Mouse (Mus musculus) liver, postnatal 0 days (tissue): ENCODE measurements at regions not wholly inside any gene's neighbourhood (a gene's known extent, or its start where the extent isn't known, plus 50 kb on each side); places are given as distances from the start of the nearest gene placed in this dataset.
A peak's percentile ranks its signal among the peaks of the same experiment; 100 is the strongest.

Source experiments
- ATAC-seq: fragments of 200-750 bp; cut with Nextera tagmentation; 2 replicates; pipeline ENCODE4 v1.8.0; 2017; ENCODE audit warnings: mild to moderate bottlenecking, moderate library complexity
- DNase-seq: peaks from one replicate; pipeline ENCODE4 v3.0.0-alpha.2; 2016
- H3K27ac ChIP-seq: fragments of 300-500 bp; sonication (generic); 2 replicates; pipeline ENCODE4 v1.5.1; 2014; ENCODE audit warnings: antibody characterized with exemption, moderate library complexity, mild to moderate bottlenecking, low read depth
- H3K27me3 ChIP-seq: fragments of 300-500 bp; sonication (generic); 2 replicates; pipeline ENCODE4 v1.6.1; 2014; ENCODE audit warnings: low read length, control low read depth, mixed read lengths; ENCODE audit not compliant: insufficient read depth
- H3K36me3 ChIP-seq: fragments of 300-500 bp; sonication (generic); replicated peaks from 2 replicates; pipeline ENCODE4 v1.6.1; 2014; ENCODE audit warnings: mild to moderate bottlenecking, control low read depth, low read length, moderate library complexity, mixed read lengths; ENCODE audit not compliant: insufficient read depth
- H3K4me1 ChIP-seq: fragments of 300-500 bp; sonication (generic); 2 replicates; pipeline ENCODE4 v1.6.1; 2014; ENCODE audit warnings: antibody characterized with exemption, mild to moderate bottlenecking, control low read depth; ENCODE audit not compliant: insufficient read depth
- H3K4me2 ChIP-seq: fragments of 300-500 bp; sonication (generic); 2 replicates; pipeline ENCODE4 v1.6.1; 2014; ENCODE audit warnings: low read depth, mild to moderate bottlenecking, low read length, moderate library complexity, mixed read lengths
- H3K4me3 ChIP-seq: fragments of 300-500 bp; sonication (generic); 2 replicates; pipeline ENCODE4 v1.5.1; 2014; ENCODE audit warnings: low read depth, low read length
- H3K9ac ChIP-seq: fragments of 300-500 bp; sonication (generic); replicated peaks from 2 replicates; pipeline ENCODE4 v1.6.1; 2014; ENCODE audit warnings: mild to moderate bottlenecking, moderate library complexity
- H3K9me3 ChIP-seq: fragments of 300-500 bp; sonication (generic); 2 replicates; pipeline ENCODE4 v1.6.1; 2016; ENCODE audit warnings: mild to moderate bottlenecking, control low read depth, low read length, mixed read lengths
- CTCF ChIP-seq: sonication (generic); IDR thresholded peaks from 2 replicates; pipeline ENCODE4 v1.5.1; 2016; ENCODE audit warnings: antibody characterized with exemption, low read depth
- EP300 ChIP-seq: IDR thresholded peaks from 2 replicates; pipeline ENCODE4 v1.6.1; 2016; ENCODE audit warnings: antibody characterized with exemption, low read depth, mild to moderate bottlenecking
- WGBS: fragments of 180-500 bp; shearing (Covaris S2); extraction: QIAGEN DNeasy Blood & Tissue Kit; methylation state at CpG from one replicate; pipeline ENCODE4 v1.1.7; 2014; ENCODE audit not compliant: insufficient replicate concordance; 5-methylcytosine and 5-hydroxymethylcytosine counted together

DNA sequence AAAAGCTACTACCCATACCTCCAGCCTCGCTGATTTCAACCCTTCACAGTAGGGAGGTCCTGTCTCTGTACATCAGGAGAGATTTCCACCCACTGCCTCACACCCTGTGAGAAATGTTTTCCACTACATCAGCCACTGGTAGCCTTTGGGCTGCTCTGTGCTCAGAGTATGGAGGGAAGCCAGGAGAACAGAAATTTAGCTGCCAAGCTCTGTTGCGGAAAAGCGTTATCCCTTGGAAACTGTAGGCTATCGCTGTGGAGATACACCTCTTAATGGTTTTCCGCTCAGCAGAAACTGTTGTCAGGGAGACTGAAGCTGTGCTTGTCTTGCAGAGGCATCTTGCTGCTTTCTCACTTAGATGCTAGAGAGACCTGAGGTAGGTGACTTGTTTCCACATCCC is 138.9 kb downstream of the Sp3 start:
- Histone ChIP-seq H3K27me3 (no peaks in the 10 kb centered on the region), H3K4me2 (no peak overlapping the region), H3K27ac (no peak overlapping the region), H3K9me3 (no peaks in the 10 kb centered on the region), H3K4me1 (no peaks in the 10 kb centered on the region; the same call in 1 of the 2 replicates), H3K36me3 (no peaks in the 10 kb centered on the region), H3K4me3 (no peak overlapping the region), H3K9ac (no peak overlapping the region)
- TF ChIP-seq EP300, result no peak
- TF ChIP-seq CTCF, result no peak
- no peak for DNase-seq
- 84% methylated on average over 5 of the region's 5 CpGs for WGBS
- ATAC-seq, result no peak

DNA sequence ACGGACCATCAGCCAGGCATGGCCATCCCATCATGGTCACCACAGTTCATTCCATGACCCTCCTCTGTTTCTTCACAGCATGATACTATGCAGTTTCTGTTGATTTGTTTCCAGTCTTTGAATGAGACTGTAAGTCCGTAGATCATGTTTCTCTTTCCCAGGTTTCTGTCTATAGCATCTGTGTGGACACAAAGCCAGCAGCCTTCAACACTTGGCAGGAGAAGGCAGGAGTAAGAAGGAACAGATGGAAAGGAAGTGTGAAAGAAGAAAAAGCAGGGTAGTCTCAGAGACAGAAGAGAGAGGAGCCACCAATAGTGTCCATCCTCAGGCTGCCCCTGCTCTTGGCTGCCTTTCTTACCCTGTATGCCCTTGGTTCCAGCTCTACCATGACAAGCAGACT is 136.6 kb downstream of the Sp3 start:
- Histone ChIP-seq H3K27me3 (no peaks in the 10 kb centered on the region), H3K9ac (no peak overlapping the region), H3K4me3 (no peak overlapping the region), H3K36me3 (no peaks in the 10 kb centered on the region), H3K4me1 (no peaks in the 10 kb centered on the region), H3K9me3 (no peaks in the 10 kb centered on the region), H3K4me2 (no peak overlapping the region), H3K27ac (no peak overlapping the region)
- 85% methylated on average over 2 of the region's 2 CpGs for WGBS
- DNase-seq (no peak), ATAC-seq (no peak)
- TF ChIP-seq EP300 (no peak), CTCF (no peak)

DNA sequence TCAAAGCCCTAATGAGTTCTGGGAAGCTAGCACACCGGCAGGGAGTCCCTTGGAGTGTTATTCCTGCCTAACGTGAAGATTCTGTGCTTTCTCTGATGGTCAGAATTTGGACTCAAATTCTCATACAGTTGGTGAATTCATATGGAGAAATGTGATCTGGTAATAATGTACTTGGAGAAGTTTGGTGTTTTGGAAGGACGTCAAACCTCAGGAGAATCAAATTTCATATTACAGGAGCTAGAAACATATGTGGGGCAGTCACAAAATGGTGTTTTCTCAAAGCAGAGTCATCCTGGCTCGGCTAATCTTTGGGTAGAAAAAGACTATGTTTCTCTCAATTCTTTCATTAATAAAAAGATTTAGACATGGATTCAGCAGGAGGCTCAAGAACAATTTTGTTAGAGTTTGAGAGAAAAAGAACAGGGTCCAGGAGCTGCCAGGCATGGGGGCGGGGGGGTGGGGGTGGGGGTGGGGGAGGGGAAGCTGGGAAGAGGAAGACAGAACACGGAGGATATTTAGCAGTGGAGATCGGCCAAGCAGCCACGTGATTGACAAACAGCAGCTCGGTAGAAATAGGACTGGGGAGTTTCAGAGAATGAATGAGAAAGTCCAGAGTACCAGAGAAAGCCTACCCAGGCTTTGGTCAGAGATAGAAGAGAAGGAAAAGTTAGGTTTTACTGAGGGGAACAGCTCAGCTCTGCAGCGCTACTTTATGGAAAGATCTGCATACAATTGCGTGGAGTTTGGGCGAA is 130.6 kb downstream of the Sp3 start:
- H3K9me3 ChIP-seq, result no peaks in the 10 kb centered on the region
- no peaks in the 10 kb centered on the region for H3K36me3 ChIP-seq
- ATAC-seq, result no peak
- no peaks in the 10 kb centered on the region for H3K4me1 ChIP-seq
- TF ChIP-seq EP300, result no peak
- TF ChIP-seq CTCF, result no peak
- H3K9ac ChIP-seq, result no peak overlapping the region
- WGBS, result 44% methylated on average over 12 of the region's 12 CpGs
- H3K27me3 ChIP-seq, result no peaks in the 10 kb centered on the region
- no peak overlapping the region for H3K4me3 ChIP-seq
- DNase-seq, result no peak
- H3K27ac ChIP-seq, result no peak overlapping the region
- no peak overlapping the region; the same call in 1 of the 2 replicates for H3K4me2 ChIP-seq

DNA sequence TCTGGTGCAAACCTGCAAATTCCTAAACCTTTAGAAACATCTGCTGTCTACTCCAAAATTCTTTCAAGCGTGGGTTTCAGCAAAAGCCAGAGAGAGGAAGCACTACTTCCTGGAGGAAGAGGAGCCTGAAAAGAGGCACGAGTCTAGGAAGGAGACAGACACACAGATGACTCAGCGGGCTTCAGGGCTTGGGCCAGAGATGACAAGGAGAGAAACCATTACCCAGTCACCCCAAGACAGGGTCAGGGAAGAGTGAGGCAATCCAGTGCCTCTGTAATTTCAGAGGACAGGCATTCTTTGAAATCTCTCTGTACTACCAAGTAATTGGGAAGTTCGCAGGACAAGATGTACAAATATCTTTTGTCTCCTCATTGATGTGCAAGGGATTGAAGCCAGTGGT is 127.7 kb downstream of the Sp3 start:
- H3K4me1 ChIP-seq, result no peaks in the 10 kb centered on the region
- H3K9ac ChIP-seq, result no peak overlapping the region
- no peaks in the 10 kb centered on the region for H3K9me3 ChIP-seq
- DNase-seq (no peak), ATAC-seq (peak; percentile 35; the same call in 1 of the 2 replicates)
- H3K27ac ChIP-seq, result no peak overlapping the region
- TF ChIP-seq CTCF (no peak), EP300 (no peak)
- H3K27me3 ChIP-seq, result no peaks in the 10 kb centered on the region
- H3K36me3 ChIP-seq, result no peaks in the 10 kb centered on the region
- H3K4me2 ChIP-seq, result no peak overlapping the region
- H3K4me3 ChIP-seq, result no peak overlapping the region
- WGBS, result 35% methylated on average over 4 of the region's 4 CpGs

DNA sequence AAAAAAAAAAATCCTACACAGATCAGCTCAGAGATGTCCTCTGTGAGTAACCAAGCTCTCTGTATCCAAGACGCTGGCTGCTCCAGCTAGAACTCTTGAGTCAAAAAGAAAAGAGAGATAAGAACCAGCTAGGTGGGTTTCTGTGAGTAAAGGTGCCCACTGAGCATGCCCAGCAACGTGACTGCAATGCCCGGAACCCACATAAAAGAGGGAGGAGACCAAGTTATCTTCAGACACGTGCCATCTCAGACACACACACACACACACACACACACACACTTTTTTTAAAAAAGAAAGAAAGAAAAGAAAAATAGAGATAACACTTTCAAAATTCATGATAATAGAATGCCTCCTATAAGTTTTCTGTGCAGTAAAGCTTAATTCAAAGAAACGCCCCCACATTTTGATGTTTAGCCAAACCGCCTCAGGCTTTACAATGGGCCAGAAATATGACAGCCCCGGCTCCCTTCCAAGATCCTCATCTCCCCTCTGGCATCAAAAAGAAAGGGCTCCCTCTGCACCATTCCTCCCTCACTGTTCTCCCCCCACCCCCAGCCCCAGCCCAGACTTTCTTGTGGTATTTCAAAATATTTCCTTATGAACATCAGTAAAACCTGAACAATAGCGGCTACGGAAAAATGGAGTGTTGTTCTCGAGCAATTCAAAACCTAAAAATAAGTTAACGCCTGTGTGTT is 124.8 kb downstream of the Sp3 start:
- Histone ChIP-seq H3K4me2 (no peak overlapping the region), H3K4me1 (no peaks in the 10 kb centered on the region), H3K27me3 (no peaks in the 10 kb centered on the region), H3K27ac (no peak overlapping the region), H3K9ac (no peak overlapping the region), H3K9me3 (no peaks in the 10 kb centered on the region), H3K36me3 (no peaks in the 10 kb centered on the region), H3K4me3 (no peak overlapping the region)
- TF ChIP-seq CTCF, result no peak
- no peak for TF ChIP-seq EP300
- ATAC-seq (no peak), DNase-seq (peak; percentile 4)
- 70% methylated on average over 11 of the region's 11 CpGs for WGBS

DNA sequence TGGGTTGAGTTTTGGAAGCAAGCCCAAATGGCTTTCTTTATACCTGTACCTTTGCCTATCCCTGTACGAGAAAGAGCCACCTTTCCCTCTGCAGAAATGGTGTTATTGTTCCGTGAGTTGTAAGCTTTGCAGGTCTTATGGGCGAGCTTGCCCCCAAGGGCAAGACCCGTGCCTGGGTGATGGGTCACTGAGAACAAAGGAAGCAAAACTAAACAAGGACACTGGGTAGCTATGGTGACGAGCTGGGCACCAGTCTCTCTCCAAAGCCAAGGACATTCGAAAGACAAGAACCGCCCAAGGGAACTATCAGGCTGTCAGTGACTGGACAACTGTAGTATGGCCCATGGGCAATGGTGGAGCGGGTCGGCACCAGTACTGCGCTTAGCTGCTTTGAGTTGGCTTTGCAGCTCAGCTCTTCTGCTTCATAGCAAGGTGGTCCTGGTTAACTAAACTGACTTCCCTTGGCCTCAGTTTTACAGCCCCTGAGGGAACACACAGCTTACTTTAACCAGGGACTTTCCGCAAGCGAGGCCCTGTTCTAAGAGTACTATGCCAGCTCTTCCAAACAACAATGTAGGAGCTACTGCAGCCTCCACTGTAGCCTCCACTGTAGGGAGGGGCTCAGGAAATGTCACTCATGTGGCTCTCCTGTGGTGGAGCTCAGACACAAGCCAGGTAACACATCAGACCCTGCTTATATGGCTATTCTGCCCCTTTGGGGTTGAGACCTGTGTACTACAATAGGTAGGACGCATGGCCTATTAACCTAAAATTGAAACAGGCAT is 124.1 kb downstream of the Sp3 start:
- Histone ChIP-seq H3K4me3 (no peak overlapping the region), H3K27ac (no peak overlapping the region), H3K4me1 (no peaks in the 10 kb centered on the region), H3K9me3 (no peaks in the 10 kb centered on the region), H3K9ac (no peak overlapping the region), H3K36me3 (no peaks in the 10 kb centered on the region), H3K4me2 (no peak overlapping the region), H3K27me3 (no peaks in the 10 kb centered on the region)
- 82% methylated on average over 13 of the region's 13 CpGs for WGBS
- no peak for TF ChIP-seq EP300
- TF ChIP-seq CTCF, result no peak
- ATAC-seq, result no peak
- peak; percentile 7 for DNase-seq
